Mouse (Mus musculus) adrenal gland (tissue): ENCODE results near the gene Cacng7.

ENCODE experiments used
- intact Hi-C: fragments of 180-260 bp; cut with DNase I; formaldehyde crosslinking; loops from one replicate; pipeline ENCODE4 v1.15.1; 2025

The Cacng7 gene

DNA sequence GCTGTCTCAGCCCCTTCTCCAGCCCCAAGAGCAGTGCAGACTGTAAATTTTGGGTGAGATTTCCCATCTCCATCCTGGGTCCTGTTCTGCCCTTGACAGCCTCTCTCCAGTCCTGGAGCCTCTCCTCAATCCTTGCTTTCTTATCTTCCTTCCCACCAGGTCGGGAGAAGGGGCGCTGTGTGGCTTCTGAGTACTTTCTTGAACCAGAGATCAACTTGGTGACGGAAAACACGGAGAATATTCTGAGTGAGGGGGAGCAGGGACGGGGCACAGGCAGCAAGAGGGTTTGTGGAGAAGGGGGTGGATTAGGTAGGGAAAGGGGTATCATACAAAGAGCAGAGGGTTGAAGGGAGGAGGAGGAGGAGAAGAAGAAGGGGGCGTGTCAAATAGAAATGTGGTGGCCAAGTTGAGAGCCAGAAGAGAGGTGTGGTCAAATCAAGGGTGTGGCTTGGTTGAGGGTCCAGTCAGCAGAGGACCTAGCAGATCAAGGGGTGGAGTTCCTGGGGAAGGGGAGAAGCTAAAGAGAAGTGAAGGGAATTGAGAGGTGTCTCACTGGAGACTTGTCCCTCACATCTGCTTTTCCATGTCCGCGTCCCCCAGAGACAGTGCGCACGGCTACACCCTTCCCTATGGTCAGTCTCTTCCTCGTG lies 5.7 kb downstream of the Cacng7 start:
- intact Hi-C loops, result no loop called here

DNA sequence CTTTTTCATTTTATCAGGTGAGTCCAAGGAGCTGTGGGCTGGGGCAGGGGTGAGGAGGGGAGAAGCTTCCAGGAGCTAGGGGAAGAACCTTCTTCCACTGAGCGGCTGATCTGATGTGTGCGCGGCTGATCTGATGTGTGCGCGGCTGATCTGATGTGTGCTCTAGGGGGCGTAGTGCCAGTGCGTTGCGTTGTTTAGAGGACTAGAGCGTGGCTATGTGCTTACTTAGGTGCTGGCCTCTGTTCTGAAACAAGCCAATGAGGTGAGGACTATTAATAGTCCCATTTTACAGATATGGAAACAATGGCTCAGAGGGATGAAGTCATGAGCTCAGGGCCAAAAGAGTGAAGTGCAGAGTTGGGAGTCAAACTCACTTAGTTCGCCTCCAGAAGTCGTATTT lies 6.3 kb downstream of the Cacng7 start:
- intact Hi-C loops, result no loop called here

DNA sequence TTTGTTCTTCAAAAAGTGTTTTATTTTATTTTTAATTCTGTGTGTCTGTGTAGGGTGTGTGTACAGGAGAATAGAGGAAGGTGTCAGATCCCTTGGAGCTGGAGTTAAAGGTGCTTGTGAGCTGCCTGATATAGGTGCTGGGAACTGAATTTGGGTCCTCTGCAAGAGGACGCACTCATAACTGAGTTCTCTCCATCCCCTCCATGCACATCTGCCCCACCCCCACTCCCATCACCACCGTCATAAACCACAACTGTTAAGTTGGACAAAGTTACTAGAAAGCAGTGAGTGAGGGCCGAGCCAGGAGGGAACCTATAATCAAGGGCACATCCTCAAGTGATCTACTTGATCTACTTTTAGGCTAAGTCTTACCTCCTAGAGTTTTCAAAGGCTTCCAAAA lies 11.1 kb downstream of the Cacng7 start:
- intact Hi-C loops, result no loop called here

DNA sequence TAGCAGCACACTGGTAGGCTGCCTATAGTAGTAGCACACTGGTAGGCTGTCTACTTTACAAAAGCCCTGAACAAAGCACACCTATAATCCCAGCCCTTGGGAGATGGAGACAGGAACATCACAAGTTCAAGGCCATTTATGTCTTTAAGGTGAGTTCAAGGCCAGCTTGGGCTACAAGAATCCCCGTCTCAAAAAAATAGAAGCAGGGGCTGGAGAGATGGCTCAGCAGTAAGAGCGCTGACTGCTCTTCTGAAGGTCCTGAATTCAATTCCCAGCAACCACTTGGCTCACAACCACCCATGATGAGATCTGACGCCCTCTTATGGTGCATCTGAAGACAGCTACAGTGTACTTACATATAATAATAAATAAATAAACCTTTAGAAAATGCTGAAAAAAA lies 12.5 kb downstream of the Cacng7 start:
- intact Hi-C loops, result no loop called here

DNA sequence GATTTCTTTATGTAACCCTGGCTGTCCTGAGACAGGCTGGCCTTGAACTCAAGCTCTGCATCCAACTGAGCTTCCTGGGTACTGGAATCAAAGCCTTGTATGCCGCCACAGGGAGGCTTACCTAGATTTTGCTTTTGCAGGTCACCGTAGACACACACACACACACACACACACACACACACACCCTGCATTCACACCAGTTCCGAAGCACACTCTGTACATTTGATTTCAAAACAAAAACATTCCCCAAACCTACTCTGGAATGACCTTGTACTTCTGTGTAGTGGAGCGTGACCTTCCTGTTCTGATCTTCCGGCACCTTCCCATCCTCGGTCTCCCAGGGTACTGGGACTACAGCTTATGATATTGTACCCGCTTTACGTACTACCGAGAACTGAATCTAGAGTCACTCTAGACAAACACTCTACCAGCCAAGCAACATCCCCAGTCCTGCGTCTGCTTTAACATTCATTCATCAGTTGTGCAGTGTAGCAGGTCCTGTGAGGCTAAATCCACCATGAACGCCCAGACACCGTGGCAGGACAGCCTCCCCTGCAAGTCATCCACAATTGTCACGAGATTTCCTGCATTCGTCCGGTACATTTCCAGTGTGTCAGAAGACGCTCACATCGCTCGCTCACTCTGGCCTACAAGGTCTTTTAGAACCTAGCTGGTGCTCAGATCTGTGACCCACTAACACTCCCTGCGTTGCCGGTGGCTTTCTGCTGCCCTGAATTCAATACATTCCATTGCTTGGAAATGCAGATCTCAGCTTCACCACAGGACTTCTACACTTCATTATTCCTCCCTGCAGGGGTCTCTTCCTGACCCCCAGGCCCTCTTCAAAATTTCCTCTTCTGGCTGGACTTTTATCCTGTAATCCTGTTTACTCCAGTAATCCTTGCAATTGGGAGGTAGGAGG lies 14.9 kb downstream of the Cacng7 start:
- intact Hi-C loops, result no loop called here

DNA sequence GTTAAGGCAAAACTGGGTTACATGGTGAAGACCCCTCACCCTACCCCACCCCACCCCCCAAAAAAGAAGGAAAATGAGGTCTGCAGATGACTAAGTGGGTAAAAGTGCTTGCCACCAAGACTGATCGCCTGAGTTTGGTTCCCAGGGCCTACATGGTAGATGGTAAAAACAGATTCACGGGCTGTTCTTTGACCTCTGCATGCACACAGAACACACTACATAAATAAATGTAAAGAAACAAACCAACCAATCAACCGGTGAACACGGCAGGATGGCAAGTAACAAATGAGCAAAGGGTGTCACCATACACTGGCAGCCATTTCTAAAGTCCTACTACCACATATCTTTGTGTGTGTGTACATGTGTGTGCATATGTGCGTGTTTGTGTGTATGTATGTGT lies 15.6 kb downstream of the Cacng7 start:
- intact Hi-C loops, result no loop called here

DNA sequence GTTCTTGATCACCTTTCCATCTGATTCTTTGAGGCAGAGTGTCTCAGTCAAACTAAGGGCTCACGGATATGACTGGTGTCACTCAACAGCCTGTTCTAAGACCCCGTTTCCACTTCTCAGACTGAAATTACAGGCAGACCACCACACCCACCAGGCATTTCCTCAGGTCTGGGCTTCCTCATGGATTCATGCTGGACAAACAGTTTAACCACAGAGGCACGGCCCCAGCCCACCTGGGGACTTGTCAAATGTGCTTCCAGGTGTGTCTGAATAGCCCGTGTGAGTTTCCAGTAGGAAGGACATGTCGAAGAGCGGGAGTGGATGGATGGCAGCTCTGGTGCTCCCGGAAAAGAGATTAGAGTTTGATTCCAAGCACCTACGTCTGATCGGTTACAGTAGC lies 17.0 kb downstream of the Cacng7 start:
- intact Hi-C loops, result no loop called here

DNA sequence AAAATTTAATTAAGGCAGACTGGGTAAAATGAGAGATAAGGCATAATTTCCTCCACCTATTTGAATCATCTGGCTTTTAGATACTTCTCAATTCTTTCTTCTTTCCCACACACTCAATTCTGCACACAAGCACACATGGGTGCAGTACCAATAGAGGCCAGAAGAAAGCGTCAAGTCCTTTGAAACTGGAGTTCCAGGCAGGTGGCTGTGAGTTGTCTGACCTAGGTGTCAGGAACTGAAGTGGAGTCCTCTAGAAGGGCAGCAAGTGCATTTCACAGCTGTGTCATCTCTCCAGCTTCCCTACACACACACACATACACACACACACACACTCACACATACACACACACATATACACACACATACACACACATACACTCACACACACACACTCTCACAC lies 18.8 kb downstream of the Cacng7 start:
- intact Hi-C loops, result no loop called here

DNA sequence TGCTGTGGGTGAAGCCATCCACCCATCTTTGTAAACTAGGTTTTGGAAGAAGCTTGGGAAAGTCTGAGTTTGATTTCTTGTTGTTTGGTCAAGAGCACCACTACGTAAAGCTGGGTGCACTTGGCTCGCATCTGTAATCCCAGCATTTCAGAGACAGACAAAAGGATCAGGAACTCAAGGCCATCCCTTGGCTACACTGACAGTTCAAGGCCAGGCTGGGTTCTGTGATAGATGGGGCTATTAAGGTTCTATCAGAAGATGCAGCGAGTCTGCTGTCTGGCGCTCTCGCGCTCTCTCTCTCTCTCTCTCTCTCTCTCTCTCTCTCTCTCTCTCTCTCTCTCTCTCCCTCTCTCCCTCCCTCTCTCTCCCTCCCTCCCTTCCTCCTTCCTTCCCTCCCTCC lies 22.1 kb downstream of the Cacng7 start:
- intact Hi-C loops, result no loop called here

DNA sequence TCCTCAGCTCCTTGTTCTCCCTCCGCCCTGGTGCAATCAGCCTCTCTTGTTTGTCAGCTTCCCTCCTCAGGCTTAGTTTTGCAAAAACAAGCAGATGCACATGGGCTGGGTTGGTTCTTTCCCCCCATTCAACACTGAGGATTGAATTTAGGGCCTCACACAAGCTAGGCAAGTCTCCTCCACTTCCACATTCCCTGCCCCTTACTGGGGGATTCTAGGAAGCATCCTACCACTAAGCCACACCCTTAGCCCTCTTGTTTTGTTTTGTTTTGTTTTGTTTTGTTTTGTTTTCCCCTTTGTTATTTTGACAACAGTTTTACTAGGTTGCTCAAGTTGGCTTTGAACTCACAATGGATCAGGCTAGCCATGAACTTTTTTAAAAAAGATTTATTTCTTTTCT lies 27.9 kb downstream of the Cacng7 start:
- intact Hi-C loops, result no loop called here

DNA sequence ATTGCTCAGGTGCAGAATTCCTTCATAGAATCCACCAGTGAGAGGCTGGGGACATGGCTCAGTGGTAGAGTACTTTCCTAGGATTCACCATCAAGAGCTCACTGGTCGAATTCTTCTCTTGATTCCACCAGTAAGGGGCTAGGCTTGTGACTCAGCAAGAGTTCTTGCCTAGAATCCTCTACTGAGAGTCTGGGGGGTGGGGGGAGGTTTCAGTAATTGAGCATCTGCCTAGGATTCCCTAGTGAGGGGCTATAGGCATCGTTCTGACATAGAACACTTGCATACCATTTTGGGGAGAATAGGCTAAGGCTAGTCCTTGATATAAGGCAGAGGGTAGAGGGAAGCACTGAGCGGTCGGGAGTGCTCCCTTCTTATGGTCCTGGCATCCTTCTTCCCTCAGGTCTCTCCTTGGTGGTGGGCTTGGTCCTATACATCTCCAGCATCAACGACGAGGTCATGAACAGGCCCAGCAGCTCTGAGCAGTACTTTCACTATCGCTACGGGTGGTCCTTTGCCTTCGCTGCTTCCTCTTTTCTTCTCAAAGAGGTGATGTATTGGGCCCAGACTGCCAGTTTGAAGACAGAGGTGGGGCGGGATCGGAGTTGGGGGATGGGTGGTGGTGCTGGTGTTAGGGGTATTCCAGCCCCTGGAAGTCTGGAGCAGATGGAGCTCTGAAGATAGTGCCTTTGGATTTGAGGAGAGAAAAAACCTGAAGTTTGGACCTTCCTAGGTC lies 33.0 kb downstream of the Cacng7 start:
- intact Hi-C loops, result no loop called here

DNA sequence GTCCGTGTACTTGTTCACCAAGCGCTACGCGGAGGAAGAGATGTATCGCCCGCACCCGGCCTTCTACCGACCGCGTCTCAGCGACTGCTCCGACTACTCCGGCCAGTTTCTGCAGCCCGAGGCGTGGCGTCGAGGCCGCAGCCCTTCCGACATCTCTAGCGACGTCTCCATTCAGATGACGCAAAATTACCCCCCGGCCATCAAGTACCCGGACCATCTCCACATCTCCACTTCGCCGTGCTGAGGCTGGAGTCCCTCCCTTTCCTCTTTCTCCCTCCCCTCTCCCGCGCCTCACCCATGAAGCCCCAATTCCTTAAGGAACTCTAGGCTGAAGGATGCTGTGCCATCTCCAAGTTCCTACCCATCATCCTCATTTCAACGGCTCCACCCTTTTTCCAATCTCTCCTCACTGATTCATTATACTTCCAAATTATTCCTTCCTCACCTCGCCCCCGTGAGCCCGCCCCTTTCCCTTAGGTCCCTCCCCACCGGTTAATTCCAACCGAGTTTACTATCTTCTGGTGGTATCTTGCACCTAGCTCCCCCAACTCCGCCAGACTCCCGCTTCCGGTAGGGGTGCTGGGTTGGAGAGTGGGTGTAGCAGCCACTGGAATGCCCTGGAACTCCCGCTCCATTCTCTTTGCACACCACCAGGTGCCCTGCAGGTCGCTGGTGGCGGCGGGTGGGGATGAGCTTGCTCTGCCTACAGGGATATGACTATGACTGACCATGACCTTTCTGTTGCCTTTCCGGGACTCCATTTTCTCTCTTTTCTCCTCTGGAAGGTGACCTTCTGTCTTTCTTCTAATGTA lies 34.2 kb downstream of the Cacng7 start:
- intact Hi-C loops, result no loop called here

DNA sequence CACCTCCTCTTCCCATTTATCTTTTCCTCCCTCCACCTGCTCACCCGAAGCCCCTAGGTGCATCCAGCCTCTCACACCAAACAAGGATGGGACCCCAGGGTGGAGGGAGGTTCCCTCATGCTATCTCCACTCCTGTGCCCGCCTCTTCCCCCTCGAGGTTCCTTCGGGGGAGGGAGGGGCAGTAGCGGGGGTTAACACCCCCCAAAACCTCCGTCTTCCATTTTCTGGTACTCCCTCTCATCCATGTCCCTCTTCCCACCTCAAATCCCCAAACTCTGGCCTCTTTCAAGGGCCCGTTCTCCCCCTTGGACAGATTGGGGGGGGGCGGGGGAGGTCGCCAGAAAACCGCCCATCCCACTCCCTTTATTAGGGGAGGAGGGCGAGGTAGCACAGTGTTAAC lies 34.8 kb downstream of the Cacng7 start:
- intact Hi-C loops, result no loop called here

DNA sequence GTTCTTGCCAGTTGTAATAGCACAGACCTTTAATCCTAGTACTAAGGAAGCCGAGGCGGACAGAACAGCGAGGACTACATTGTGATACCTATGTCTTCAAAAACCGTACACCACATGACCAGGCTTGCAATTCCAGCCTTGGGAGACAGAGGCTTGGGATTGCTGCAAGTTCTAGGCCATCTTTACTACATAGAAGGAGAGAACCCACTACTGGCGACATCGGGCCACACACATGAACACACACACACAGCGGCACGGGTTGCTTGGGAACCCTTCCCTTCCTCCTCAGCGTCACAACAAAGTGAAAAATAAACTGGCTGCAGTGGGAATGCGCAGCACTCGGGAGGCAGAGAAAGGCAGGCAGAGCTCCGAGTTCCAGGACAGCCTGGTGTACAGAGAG lies 35.6 kb downstream of the Cacng7 start:
- intact Hi-C loops, result no loop called here

DNA sequence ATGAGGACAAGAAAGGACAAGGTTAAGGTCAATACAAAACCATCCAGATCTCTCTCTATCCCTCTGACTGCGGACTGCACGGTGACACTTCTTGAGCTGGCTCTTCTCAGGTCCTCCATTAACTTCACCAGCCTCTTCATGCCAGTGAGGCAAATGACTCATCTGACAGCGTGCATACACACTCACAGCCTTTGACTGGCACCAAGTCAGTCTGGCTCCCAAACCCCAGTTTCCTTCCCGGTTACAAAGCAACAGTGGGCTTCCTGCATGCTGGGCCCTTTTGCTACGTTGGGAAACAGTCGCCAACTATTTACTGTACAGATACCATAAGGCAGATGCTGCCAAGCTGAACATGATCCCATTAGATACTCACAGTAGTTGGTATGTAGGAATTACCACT lies 36.4 kb downstream of the Cacng7 start:
- intact Hi-C loops, result no loop called here

DNA sequence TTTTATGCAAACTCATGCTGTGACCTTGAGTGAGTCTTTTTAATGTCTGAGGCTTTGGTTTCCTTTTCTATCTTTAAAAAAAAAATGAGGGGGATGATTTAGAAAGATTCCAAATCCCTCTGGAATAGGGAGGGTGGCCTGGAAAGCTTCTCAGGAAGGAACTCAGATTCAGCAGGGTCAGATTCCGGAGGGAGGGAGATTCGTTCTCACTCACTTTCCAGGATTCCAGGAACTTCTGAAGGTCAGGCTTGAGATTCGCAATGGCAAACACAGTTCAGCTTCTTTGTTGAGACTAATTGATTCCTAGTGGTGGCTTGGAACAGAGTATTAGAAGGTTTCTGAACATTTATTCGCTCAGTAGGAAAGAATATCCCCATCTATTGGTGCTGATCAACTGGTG lies 37.7 kb downstream of the Cacng7 start:
- intact Hi-C loops, result loop anchor here (5.0 kb wide), 1 partner anchor 38 kb away; the partner anchor contains the start of gene Cacng7

DNA sequence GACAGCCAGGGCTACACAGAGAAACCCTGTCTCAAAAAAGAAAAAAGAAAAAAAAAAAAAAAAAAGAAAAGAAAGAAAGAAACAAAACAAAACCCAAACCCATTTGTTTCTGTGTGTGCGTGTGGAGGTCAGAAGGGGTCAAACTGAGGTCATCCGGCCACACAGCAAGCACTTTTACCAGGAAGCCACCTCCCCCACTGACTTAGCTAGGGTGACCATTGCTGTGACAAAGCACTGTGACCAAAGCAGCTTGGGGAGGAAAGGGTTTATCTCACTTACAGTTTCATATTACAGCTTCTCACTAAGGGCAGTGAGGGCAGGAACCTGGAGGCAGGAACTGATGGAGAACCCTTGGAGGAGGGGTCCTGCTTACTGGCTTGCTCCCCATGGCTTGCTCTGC lies 39.6 kb downstream of the Cacng7 start:
- intact Hi-C loops, result loop anchor here (5.0 kb wide), 1 partner anchor 40 kb away; the partner anchor contains the start of gene Cacng7

DNA sequence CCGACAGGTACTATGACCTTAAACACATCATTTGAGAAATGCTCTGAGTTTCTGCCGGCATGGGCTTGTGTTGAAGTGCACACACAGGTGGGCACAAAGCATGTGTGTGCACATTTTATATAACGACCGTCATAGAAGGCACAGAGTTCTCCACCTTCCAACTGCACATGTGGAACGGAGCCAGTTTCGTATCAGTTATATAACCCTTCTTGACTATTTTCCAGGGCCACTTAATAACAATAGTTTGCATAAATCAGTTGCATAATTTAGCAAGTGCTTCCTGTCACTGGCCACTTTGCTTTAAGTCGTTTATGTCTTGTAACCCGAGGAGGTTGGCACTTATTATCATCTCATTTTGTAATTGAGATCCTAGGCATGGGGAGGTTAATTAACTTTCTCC lies 41.0 kb downstream of the Cacng7 start:
- intact Hi-C loops, result loop anchor here (5.0 kb wide), 1 partner anchor 41 kb away; the partner anchor contains the start of gene Cacng7

DNA sequence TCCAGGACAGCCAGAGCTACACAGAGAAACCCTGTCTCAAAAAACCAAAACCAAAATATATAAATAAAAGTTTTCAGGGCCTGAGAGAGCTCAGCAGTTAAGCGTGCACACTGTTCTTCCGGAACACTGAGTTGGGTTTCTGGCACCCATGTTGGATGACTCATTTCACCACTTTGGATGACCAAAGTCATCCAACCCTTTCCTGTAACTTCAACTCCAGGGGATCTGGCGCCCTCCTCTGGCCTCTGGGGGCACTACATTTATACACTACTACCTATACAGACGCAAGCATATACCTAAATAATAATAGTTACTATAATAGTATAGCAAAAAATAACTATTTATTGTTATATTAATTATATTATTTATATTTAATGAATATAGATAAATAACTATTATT lies 44.1 kb downstream of the Cacng7 start:
- intact Hi-C loops, result loop anchor here (5.0 kb wide), 1 partner anchor 160 kb away; no protein-coding TSS in a partner anchor

DNA sequence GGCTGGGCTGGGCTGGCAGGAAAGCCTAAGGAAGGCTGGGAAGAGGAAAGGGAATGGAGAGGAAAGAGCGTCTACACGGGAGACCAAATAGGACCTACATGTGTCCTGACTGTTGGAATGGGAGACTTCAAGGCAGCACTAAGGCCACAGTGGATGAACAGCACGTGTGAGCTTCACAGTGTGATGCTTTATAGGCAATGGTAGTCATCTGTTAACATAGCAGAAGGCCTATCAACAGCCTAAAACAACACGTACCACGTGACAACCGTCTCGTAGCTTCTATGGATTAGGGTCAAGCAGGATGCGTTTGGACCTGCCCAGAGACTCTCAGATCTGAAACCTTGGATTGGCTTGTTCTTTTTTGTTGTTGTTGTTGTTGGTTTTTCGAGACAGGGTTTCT lies 49.4 kb downstream of the Cacng7 start:
- intact Hi-C loops, result loop anchor here (10.0 kb wide), 1 partner anchor 63 kb away; no protein-coding TSS in a partner anchor

DNA sequence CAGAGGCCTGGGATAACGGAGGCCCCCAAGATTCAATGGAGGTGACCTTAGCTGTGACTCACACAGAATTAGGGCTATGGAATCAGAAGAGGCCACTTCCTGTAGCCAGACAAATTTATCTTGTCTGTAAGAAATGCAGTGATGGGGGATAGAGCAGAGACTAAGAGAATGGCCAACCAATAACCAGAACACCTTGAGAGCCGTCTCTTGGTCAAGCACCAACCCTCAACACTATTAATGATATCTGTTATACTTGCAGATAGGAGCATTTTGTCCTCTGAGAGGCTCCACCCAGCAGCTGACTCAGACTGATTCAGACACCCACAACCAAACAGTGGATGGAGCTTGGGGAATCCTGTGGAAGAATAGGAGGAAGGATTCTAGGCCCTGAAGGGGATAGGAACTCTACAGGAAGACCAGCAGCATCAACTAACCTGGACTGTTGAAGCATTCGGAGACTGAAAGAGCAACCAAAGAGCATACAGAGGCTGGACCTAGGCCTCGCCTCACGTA lies 52.1 kb downstream of the Cacng7 start:
- intact Hi-C loops, result loop anchor here (10.0 kb wide), 1 partner anchor 60 kb away; no protein-coding TSS in a partner anchor
